ENCODE assay signal across 8 mouse cellular contexts in genomic region chr15:68362081-68363057, GRCm38 (mm10).
DNase-seq lines count a peak whose midpoint lies in the region; ATAC-seq and TF ChIP-seq lines count a peak whose summit lies in the region.

No protein-coding gene starts in this region.

- H3K36me3 ChIP-seq in intestine, embryonic 16.5 days (ENCODE audit: control insufficient read depth, insufficient read depth, low read length) = no peaks in the 10 kb centered on the region
- no peaks in the 10 kb centered on the region for H3K36me3 ChIP-seq in midbrain, postnatal 0 days (ENCODE audit: insufficient read depth, low read length)
- H3K36me3 ChIP-seq in splenic B cell, adult 2 months (ENCODE audit: control insufficient read depth, insufficient read depth, low read length, poor library complexity, severe bottlenecking) = no peaks in the 10 kb centered on the region

- H3K4me2 ChIP-seq in intestine, embryonic 16.5 days (ENCODE audit: low read depth, low read length) = peak overlapping the region; percentile 74
- peak overlapping the region; percentile 59 for H3K4me2 ChIP-seq in midbrain, postnatal 0 days (ENCODE audit: low read depth, low read length, poor library complexity, severe bottlenecking)

- no peak for TF ChIP-seq CTCF in midbrain, postnatal 0 days (IDR thresholded peaks at IDR 0.05)

- under 1% methylated on average over 58 of the region's 121 CpGs for WGBS in intestine, embryonic 16.5 days
- under 1% methylated on average over 54 of the region's 121 CpGs for WGBS in midbrain, postnatal 0 days

- H3K9me3 ChIP-seq in intestine, embryonic 16.5 days (ENCODE audit: control insufficient read depth, low read length) = no peaks in the 10 kb centered on the region
- H3K9me3 ChIP-seq in midbrain, postnatal 0 days (ENCODE audit: low read length) = no peaks in the 10 kb centered on the region

- peak overlapping the region; percentile 95 for H3K9ac ChIP-seq in intestine, embryonic 16.5 days (ENCODE audit: low read depth, low read length)
- H3K9ac ChIP-seq in midbrain, postnatal 0 days (replicated peaks; ENCODE audit: low read length, poor library complexity, severe bottlenecking) = peak overlapping the region; percentile 75

- no peaks in the 10 kb centered on the region for H3K27me3 ChIP-seq in intestine, embryonic 16.5 days (replicated peaks; ENCODE audit: control insufficient read depth, insufficient read depth, low read length)
- H3K27me3 ChIP-seq in midbrain, postnatal 0 days (ENCODE audit: insufficient read depth, low read length) = no peaks in the 10 kb centered on the region
- H3K27me3 ChIP-seq in splenic B cell, adult 2 months (ENCODE audit: control insufficient read depth, insufficient read depth, low read length, poor library complexity, severe bottlenecking) = no peaks in the 10 kb centered on the region

- DNase-seq in 3134 (ENCODE audit: extremely low read depth, insufficient read length, low spot score) = peak; percentile 66
- peak; percentile 77 for DNase-seq in adrenal gland, adult 2 months
- DNase-seq in embryo, embryonic 11.5 days (ENCODE audit: low read depth, low spot score) = peak; percentile 16
- DNase-seq in liver = peak; percentile 68
- peak; percentile 12 for DNase-seq in midbrain, postnatal 0 days (ENCODE audit: low spot score)
- DNase-seq in splenic B cell, adult 2 months (ENCODE audit: low read depth, low spot score) = peak; percentile 46

- peak overlapping the region; percentile 95 for H3K27ac ChIP-seq in intestine, embryonic 16.5 days (ENCODE audit: low read length)
- peak overlapping the region; percentile 97 for H3K27ac ChIP-seq in midbrain, postnatal 0 days (ENCODE audit: low read depth, low read length)

- peak overlapping the region; percentile 91 for H3K4me3 ChIP-seq in intestine, embryonic 16.5 days (ENCODE audit: low read length)
- H3K4me3 ChIP-seq in midbrain, postnatal 0 days (ENCODE audit: low read depth, low read length) = peak overlapping the region; percentile 92

- peaks cover 9% of the 10 kb centered on the region for H3K4me1 ChIP-seq in intestine, embryonic 16.5 days (ENCODE audit: control insufficient read depth, insufficient read depth, low read length)
- peaks cover 8% of the 10 kb centered on the region; the same call in 1 of the 2 replicates for H3K4me1 ChIP-seq in midbrain, postnatal 0 days (ENCODE audit: insufficient read depth, low read length)

- ATAC-seq in granulocyte monocyte progenitor cell, adult 5-6 weeks (replicated peaks; ENCODE audit: poor library complexity, severe bottlenecking) = peak; percentile 28
- peak; percentile 69 for ATAC-seq in intestine, embryonic 16.5 days
- ATAC-seq in midbrain, postnatal 0 days (ENCODE audit: low FRiP score) = peak; percentile 62

Comparison
In these comparisons a context has a peak if more than half of its experiments do, and no peak if none do; other contexts are left out.
1. Peak in every context shown above with its lines: DNase-seq, ATAC-seq, H3K4me3 ChIP-seq and H3K27ac ChIP-seq.
2. DNase-seq: peak in every context shown above with its lines; median percentile 77 in adrenal gland, adult 2 months; 68 in liver; 66 in 3134; 46 in splenic B cell, adult 2 months; 16 in embryo, embryonic 11.5 days; 12 in midbrain, postnatal 0 days.